Mouse (Mus musculus) testis, adult 10 weeks (tissue): Measurements from ENCODE around the gene Gm16181. TPM values are rescaled to one million over a fixed set of nuclear protein-coding genes. Genes with fewer than 3 reads are reported as not detected.

Source experiments
- polyA plus RNA-seq: library from polyadenylated mRNA; stranded (reverse); fragments of 350-450 nt; fragmentation: Illumina TruSeq; extraction: RNeasy Lipid Tissue Mini Kit (QIAGEN cat#74804); gene quantifications from one replicate; pipeline ENCODE4 v1.2.3, GENCODE M21; 2014; ENCODE audit warnings: low read depth, low replicate concordance

Gene Gm16181
- polyA plus RNA-seq, result not detected

DNA sequence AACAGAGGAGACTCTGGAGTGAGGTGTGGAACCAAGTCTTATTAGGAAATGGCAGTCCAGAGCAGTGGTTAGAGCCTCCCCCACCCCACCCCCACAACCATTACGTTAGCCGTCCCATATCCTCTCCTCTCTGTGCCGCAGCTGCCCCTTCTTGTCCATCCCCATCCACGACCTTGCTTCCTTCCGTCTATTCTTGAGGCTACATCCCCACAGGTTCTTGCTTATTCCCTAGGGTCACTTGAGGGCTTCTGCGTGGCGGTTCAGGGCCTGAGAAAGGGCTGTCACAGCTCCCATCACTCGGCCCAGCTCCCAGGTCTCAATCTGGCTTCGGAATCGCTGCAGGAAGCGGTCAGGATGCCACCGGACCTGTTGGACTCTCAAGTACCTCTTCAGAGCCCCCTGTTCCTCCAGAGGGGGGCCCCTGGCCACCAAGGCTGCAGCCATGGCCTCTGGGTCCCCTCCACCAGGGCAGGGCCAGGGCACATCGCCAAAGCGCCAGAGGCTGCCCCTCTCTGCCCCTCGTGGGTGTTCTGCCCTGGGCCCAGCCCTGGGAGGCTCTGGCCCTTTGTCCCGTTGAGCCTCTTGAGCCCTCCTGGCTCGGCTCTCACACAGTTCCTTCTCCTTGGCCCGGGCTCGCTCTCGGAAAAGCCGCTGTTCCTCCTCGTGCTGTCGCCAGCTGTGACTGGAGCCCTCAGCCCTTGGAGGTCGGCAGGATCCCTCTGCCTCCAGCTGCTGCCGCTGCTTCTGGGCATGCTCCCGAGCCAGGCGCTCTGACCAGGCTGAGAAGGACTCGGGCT is at the start of gene Gm16181:
Gene Gm16181, plus strand, starts transcription at position 679 of the 797 bp plus-strand sequence.

DNA sequence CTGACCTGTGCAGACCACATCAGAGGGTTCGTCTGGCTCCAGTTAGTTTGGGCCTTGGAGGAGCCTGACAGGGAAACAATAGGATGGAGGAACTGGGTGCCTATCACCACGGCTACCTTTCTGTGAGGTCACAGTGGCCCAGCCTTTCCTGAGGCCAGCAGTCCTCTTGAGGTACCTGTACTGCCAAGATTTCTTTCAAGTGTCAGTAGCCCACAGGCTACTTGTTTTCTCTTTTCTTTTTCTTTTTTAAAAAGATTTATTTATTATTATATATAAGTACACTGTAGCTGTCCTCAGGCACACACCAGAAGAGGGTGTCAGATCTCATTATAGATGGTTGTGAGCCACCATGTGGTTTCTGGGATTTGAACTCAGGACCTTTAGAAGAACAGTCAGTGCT is 44.7 kb upstream of the Gm16181 start, which contains the start of gene Aif1:
Gene Aif1, minus strand, starts transcription at position 101 of the 400 bp plus-strand sequence.

DNA sequence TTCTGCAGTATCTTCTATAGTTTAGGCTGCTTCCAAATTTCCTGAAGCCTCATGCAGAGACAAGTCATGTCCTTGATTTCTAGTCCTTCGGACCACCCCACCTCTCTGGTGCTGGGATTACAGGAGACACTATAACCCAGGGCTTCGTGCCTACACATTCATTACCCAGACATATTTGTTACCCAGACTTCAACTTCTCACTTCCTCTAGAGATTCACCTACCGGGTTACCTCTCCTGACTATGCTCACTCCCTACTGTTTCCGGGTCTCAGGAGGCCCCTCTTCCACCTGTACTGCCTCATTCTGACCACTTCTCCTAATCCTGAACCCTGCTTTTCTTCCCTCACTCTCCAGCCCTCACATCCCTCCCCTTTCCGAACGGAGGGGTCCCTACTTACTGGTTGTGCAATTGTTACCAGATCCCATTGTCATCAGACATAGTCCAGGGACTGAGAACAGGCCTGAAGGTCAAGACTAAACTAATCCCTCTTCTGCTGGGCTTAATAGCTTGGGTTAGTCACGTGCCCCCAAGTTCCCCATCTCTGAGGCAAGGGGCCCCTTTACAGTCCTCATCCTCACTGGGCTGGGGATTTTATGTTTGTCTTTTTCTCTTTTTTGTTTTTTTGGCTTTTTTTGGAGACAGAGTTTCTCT is 32.5 kb upstream of the Gm16181 start, which contains the start of gene Lst1:
Gene Lst1, minus strand, starts transcription at position 481 of the 652 bp plus-strand sequence.

DNA sequence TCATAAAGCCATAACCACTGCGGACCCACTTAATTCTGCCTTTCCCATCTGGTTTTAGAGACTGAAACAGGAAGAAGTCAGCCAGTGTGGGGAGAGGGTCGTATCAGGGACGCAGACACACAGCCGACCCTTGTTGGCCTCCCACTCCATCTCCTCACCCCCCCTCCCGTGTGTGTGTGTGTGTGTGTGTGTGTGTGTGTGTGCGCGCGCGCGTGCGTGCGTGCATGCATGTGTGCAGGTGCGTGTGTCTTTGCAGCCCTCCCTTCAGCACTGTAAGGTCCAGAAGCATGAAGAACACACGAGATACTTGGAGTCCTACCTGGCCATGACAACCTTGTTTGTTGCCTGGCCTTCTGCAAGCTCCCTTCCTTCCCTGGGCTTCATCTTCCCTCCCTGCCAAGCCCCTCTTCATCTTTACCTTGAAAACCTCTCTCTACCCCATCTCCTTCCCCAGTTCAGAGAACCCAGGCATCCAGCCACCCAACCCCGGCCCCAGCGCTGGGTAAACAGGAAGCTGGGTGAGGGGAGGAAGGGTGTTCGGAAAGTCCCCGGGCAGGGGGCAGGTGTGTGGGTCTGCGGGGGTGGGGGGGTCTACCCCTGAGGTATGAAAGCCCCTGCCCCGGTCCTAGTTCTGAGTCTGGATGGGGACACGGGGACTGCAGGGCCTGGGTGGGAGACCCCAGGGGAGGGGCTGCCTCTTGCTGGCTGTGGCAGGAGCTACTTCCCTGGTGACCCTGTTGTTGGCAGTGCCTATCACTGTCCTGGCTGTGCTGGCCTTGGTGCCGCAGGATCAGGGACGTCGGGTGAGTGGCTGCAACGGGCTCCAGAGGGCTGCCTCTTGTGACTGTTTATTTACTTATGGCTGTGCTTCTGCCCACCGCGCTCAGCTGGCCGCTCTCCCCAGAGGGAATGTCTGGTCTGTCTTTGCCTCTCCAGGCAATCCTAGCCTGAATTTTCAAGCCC is 26.5 kb upstream of the Gm16181 start, which contains the start of gene Ltb:
Gene Ltb, plus strand, starts transcription at position 559 of the 963 bp plus-strand sequence.

DNA sequence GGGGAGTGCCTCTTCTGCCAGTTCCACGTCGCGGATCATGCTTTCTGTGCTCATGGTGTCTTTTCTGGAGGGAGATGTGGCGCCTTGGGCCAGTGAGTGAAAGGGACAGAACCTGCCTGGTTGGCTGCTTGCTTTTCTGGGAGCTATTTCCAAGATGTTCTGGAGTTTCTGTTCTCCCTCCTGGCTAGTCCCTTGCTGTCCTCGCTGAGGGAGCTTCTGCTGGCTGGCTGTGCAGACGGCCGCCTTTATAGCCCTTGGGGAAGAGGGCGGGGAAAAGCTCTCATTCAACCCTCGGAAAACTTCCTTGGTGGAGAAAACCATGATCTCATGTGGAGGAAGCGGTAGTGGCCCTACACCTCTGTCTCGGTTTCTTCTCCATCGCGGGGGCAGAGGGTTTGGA is 18.8 kb upstream of the Gm16181 start, which contains the start of gene Tnf:
Gene Tnf, minus strand, starts transcription at position 221 of the 400 bp plus-strand sequence.

DNA sequence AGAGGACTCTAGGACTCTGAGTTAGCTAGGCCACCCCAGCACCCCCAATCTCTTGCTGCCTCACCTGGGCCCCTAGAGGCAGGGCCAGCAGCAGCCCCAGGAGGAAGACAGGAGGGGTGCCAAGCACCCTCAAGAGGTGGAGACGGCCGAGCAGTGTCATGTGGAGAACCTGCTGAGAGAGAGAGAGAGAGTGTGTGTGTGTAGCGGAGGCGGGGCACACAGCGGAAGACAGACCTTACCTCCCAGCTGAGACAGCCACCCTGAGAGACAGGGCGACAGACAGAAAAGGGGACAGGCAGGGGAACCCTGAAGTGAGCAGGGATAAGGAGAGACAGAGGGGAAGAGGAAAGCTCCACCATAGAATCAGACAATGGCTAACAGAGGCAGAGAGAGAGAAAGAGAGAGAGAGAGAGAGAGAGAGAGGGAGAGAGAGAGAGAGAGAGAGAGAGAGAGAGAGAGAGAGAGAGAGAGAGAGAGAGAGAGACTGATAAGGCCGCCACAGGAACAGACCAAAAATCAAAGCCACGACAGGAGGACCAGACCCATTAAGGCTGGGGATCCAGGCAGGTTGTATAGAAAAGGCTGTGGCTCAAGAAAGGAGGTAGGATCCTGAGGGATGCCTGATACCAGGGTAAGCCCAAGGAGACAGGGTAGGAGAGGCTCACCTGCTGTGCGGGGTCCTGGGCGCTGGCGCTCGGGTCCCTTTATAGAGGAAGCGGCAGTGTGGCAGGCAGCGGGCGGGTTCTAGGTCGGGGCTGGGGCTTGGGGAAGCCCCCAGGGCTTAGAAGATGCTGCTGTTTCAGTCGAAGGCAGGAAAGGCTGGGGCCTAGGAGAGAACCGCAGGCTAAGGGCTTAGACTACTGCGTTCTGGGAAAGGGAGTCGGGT is 15.9 kb upstream of the Gm16181 start, which contains the start of gene Lta:
Gene Lta, minus strand, starts transcription at position 858 of the 886 bp plus-strand sequence.

DNA sequence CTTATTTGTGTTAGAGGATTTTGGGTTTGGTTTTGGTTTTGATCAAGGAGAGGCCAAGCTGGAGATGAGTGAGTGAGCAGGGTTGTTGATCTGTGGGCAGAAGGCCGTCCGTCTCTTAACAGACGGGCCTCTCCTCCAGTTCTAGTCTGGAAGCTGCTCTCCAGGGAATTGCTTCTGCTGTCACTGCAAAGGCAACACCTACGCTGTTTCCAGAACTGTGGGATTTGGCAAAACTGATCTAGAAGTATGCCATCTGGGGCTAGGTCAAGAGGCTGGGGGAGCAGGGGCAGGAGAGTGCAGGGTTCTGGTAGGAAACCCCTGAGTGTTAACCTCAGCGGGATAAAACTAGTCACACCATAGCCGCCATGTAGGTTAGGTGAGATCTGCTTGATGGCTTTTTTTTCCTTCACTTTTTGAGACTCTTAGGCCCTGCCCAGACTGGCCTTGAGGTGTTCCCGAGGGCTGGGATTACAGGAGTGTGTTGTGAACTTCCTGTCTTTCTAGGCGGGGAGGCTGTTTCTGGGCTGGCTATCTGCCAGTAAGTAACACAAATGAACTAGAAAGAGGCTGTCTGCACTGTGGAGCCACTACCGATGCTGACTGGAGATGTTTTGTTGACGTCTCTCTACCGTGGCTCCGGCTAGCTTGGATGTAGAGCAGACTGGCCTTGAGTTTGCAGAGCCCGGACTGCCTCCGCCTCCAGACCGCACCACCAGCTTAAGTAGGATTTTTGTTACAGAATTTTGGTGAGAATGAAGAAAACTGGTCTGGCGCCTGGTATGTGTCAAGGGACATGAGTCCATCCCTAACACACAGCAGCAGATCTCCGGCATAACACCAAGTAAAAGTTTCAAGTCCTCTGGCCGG is 12.7 kb downstream of the Gm16181 start, which contains the start of gene Atp6v1g2:
Gene Atp6v1g2, plus strand, starts transcription at position 547 of the 867 bp plus-strand sequence.

DNA sequence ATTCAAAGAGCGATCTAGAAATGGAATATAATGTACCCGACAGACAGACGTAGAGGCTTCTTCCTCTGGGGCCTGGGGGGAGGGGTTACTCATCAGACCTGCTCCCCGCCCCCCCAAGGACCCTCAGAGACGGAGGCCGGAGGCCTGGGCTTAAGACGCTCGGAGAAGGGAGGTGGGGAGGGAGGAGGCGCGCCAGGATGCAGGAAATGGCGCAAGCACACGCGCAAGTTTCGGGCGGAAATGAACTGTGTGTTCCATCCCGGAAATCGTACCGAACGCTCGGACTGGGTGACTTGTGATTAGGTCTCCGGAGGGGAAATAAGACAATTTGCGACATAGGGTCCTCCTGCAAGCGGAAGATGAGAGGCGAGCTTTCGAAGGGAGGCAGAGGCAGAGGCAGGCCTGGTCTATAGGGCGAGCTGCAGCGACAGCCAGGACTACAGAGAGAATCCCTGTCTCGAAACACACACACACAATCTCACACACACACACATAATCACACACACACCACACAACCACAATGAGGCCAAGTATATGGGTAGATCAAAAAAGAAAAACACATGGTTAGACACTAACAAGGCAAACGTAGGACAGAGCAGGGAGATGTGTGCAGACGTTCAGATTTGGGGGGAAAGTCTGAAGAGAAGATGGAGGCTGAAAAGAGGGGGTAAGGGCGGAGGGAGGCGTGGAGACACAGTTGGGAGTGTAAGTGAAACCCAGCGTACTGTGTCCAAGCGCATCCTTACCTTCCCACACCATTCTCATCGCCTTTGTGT is 15.2 kb downstream of the Gm16181 start, which contains the start of gene Nfkbil1:
Gene Nfkbil1, minus strand, starts transcription at position 179 of the 776 bp plus-strand sequence.

DNA sequence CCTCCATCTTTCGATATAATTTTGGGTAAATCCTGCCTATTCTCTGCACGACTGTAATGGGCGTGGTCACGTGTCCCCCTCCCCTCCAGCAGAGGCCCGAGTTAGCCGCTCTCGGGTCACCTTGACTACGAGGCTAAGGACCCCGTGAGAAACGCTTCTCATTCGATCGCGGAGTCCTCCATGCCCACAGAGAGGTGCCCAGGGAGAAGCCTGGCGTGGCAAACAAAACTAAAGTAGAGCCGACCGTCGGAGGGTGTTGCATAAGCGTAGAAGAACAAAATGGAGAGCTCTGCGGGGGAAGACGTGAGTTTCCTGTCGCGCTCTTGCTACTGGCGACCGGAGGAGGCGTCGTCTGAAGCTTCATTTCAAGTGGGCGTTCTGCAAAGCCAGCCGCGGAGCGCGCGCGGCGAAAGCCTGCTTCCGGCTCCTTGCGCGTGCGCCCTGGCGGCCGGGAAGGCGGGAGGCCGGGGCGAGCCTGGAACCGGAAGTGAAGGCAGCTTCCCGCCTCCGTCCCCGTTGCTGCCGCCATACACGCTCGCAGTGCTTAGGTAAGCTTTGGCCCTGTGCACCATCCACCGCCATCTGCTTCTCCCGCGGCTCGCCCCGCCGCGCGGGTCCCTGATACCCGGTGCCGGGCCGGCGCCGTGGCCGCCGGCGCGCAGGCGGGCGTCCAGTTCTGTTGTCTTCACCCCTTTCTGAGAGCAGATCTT is 20.8 kb downstream of the Gm16181 start, which contains the start of gene Ddx39b:
Gene Ddx39b, plus strand, starts transcription at position 442 of the 710 bp plus-strand sequence.

DNA sequence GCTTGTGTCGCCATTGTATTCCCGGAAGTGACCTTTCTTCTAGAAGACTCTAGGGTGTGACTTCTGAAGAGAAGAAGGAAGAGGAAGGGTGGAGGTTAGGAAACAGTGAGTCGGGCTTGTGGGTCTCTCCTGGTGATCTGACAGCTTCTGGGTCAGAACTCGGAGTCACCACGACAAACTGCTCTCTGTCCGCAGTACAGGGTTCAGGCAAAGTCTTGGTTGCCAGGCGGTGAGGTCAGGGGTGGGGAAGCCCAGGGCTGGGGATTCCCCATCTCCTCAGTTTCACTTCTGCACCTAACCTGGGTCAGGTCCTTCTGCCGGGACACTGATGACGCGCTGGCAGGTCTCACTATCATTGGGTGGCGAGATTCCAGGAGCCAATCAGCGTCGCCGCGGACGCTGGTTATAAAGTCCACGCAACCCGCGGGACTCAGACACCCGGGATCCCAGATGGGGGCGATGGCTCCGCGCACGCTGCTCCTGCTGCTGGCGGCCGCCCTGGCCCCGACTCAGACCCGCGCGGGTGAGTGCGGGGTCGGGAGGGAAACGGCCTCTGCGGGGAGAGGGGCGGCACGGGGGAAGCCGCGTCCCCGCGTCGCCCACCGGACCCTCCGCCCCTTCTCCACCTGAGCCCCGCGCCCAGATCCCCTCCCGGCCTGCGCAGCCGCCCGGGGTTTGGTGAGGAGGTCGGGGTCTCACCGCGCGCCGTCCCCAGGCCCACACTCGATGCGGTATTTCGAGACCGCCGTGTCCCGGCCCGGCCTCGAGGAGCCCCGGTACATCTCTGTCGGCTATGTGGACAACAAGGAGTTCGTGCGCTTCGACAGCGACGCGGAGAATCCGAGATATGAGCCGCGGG is 42.3 kb downstream of the Gm16181 start, which contains the start of gene H2-D1:
Gene H2-D1, plus strand, starts transcription at position 67 of the 859 bp plus-strand sequence.

Other genes with a start within 250 kb of the Gm16181 start
- 0.57 TPM for gene Hspa1a, start 248.7 kb upstream of the Gm16181 start, polyA plus RNA-seq
- gene Hspa1l, start 248.1 kb upstream of the Gm16181 start, polyA plus RNA-seq, result 215 TPM
- gene Lsm2, start 239.0 kb upstream of the Gm16181 start, polyA plus RNA-seq, result 115 TPM
- gene Vars, start 219.8 kb upstream of the Gm16181 start, polyA plus RNA-seq, result 53.6 TPM
- gene Vwa7, start 204.3 kb upstream of the Gm16181 start, polyA plus RNA-seq, result 0.15 TPM
- gene Sapcd1, start 192.8 kb upstream of the Gm16181 start, polyA plus RNA-seq, result not detected
- 8.7 TPM for gene Msh5, start 174.1 kb upstream of the Gm16181 start, polyA plus RNA-seq
- gene Clic1, start 170.9 kb upstream of the Gm16181 start, polyA plus RNA-seq, result 10.5 TPM
- gene Ddah2, start 161.8 kb upstream of the Gm16181 start, polyA plus RNA-seq, result 0.56 TPM
- 19.3 TPM for gene Ly6g6c, start 155.4 kb upstream of the Gm16181 start, polyA plus RNA-seq
- gene Mpig6b, start 154.7 kb upstream of the Gm16181 start, polyA plus RNA-seq, result 1.5 TPM
- gene Ly6g6e, start 143.9 kb upstream of the Gm16181 start, polyA plus RNA-seq, result not detected
- not detected for gene Ly6g6d, start 142.8 kb upstream of the Gm16181 start, polyA plus RNA-seq
- gene Ly6g6f, start 135.2 kb upstream of the Gm16181 start, polyA plus RNA-seq, result not detected
- gene Abhd16a, start 131.6 kb upstream of the Gm16181 start, polyA plus RNA-seq, result 8.2 TPM
- gene Ly6g5c, start 112.6 kb upstream of the Gm16181 start, polyA plus RNA-seq, result not detected
- gene Ly6g5b, start 105.4 kb upstream of the Gm16181 start, polyA plus RNA-seq, result not detected
- 8.7 TPM for gene Gpank1, start 99.4 kb upstream of the Gm16181 start, polyA plus RNA-seq
- gene Csnk2b, start 98.8 kb upstream of the Gm16181 start, polyA plus RNA-seq, result 948 TPM
- gene D17H6S53E, start 94.5 kb upstream of the Gm16181 start, polyA plus RNA-seq, result 0.28 TPM
- gene Apom, start 88.8 kb upstream of the Gm16181 start, polyA plus RNA-seq, result not detected
- gene Bag6, start 85.7 kb upstream of the Gm16181 start, polyA plus RNA-seq, result 44.2 TPM
- gene Prrc2a, start 55.9 kb upstream of the Gm16181 start, polyA plus RNA-seq, result 14.1 TPM
- 379 TPM for gene Aif1, start 44.8 kb upstream of the Gm16181 start, polyA plus RNA-seq
- gene Lst1, start 32.4 kb upstream of the Gm16181 start, polyA plus RNA-seq, result not detected
- not detected for gene Ltb, start 26.4 kb upstream of the Gm16181 start, polyA plus RNA-seq
- not detected for gene Tnf, start 18.8 kb upstream of the Gm16181 start, polyA plus RNA-seq
- gene Lta, start 15.5 kb upstream of the Gm16181 start, polyA plus RNA-seq, result not detected
- gene Atp6v1g2, start 12.8 kb downstream of the Gm16181 start, polyA plus RNA-seq, result 10.2 TPM
- 0.56 TPM for gene Nfkbil1, start 15.0 kb downstream of the Gm16181 start, polyA plus RNA-seq
- 7.1 TPM for gene Ddx39b, start 20.9 kb downstream of the Gm16181 start, polyA plus RNA-seq
- 2.8 TPM for gene H2-D1, start 41.9 kb downstream of the Gm16181 start, polyA plus RNA-seq
- 0.08 TPM for gene H2-Q1, start 99.6 kb downstream of the Gm16181 start, polyA plus RNA-seq
- 0.69 TPM for gene H2-Q2, start 121.4 kb downstream of the Gm16181 start, polyA plus RNA-seq
- gene H2-Q4, start 158.8 kb downstream of the Gm16181 start, polyA plus RNA-seq, result 1.6 TPM
- 0.66 TPM for gene H2-Q6, start 204.0 kb downstream of the Gm16181 start, polyA plus RNA-seq
- gene H2-Q7, start 218.3 kb downstream of the Gm16181 start, polyA plus RNA-seq, result 0.49 TPM
- 0.17 TPM for gene H2-Q10, start 249.3 kb downstream of the Gm16181 start, polyA plus RNA-seq